Mouse (Mus musculus) lung, postnatal 4 days (tissue): ENCODE data around the gene Myo3b.
A peak's percentile ranks its signal among the peaks of the same experiment; 100 is the strongest.

ENCODE experiments used
- DNase-seq, 2 experiments: peaks; one replicate each; pipeline ENCODE4 v3.0.0; 2021

The Myo3b gene

DNA sequence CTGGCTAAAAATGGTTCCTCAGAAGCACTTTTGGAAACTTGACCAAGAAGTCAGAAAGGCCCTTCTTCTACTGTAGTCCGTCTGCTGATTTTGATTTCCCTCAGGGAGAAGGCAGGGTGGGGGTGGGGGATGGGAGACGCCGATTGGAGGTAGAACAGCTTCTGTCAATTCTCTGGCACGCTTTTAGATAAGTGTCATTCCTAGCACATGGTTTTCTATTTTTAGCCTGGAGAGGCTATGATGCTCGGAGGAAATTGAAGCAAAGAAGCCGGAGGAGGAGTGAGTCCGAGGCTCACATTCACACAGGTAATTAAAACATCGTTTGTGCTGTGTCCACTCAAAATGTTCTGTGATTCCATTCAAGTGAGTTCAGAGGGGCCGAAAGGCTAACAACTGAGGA, 276.2 kb downstream of the Myo3b start:
- no peak for DNase-seq

DNA sequence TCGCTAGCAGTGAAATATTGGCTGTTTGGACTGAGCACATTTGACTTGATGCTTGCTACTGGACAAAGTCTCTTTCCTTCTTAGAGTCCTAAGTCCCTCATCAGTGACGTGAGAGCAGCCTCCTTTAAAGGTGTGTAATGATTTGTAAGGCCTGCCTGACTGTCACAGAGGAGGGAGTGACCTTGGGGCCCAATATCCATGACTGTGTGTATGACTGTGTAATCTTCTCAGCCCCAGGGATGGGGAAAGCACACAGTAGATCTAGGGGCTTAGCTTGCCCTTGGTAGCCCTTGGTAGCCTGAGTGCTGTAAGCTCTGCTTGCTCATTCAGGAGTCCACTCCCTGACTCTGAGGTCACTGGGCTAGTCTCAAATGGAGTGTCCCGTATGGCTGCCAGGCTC, 276.8 kb downstream of the Myo3b start:
- DNase-seq: no peak

- no peak for DNase-seq
These were observed 278.9 kb downstream of the Myo3b start for GRCm38 (mm10) chr2:70317850-70318249.

GRCm38 (mm10) chr2:70318861-70319555, 280.1 kb downstream of the Myo3b start:
- DNase-seq: no peak

DNA sequence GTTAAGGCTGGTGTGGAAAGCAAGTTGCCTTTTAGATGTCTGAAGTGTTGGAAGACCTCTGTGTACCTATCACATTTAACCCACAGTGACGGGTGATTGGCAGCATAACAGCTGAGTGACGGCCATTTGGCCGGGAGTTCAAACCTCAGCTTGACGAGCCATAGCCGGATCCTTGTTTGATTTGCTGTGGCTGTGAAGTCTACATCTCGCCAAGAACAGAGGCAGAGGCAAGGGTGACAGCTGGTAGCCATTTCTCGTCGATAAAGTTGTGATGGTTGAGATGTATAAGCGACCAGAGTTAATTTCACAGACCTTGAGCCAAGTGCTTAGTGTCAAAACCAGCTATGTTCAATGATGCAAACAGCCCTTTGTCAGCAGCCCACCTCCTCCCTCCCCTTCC, 283.8 kb downstream of the Myo3b start:
- DNase-seq: no peak

DNA sequence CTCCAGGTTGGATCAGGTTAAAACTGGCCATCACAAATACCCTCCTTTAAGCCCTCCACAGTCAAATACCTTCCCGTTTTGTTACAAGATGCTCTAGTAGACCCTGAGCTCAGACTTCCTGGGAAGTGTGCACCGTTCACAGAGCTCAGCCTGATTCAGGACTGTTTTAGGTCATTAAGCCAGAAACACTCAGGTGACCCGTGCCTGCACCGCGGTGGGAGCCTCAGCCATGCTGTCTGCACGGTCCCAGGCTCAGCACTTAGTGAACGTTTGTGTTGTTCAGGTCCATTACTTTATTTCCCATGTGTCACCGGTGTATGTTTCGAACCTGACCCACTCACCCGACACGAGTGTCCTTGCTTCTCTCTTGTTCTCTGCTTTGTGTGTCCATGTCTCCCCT, 288.7 kb downstream of the Myo3b start:
- DNase-seq: no peak

GRCm38 (mm10) chr2:70332905-70333304, 294.0 kb downstream of the Myo3b start:
- no peak for DNase-seq

DNA sequence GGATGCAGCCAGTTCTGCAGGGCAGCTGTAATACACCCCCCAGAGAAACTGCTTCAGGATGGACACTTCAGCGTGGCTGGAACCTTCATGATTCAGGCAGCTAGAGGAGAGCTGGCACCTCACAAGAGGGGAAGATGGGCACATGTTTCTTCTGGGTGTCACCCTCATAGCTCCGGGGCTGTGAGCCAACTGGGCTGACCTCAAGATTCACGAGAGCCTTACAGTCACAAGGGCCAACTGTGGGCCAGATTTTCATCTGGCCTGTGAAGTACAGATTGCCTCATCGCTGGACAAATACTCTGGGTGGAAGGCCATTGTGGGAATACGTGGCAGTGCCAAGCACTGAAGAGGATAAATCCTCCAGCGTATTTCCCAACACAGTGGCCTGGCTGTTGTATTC, 294.6 kb downstream of the Myo3b start:
- peak; percentile 61 to 79 for DNase-seq

GRCm38 (mm10) chr2:70336551-70336950, 297.6 kb downstream of the Myo3b start:
- DNase-seq: no peak

- peak; percentile 76 to 91 for DNase-seq
These were observed 298.3 kb downstream of the Myo3b start for GRCm38 (mm10) chr2:70337208-70337611.

- peak; percentile 29 to 42 for DNase-seq
These were observed 298.9 kb downstream of the Myo3b start for GRCm38 (mm10) chr2:70337869-70338268.

- DNase-seq: no peak
These were observed 300.1 kb downstream of the Myo3b start for GRCm38 (mm10) chr2:70339061-70339460.

- DNase-seq: no peak
These were observed 300.6 kb downstream of the Myo3b start for GRCm38 (mm10) chr2:70339501-70339900.

- DNase-seq: no peak
These were observed 301.3 kb downstream of the Myo3b start for GRCm38 (mm10) chr2:70340224-70340623.

GRCm38 (mm10) chr2:70345126-70345525, 306.2 kb downstream of the Myo3b start:
- DNase-seq: no peak

- DNase-seq: no peak
These were observed 308.6 kb downstream of the Myo3b start for GRCm38 (mm10) chr2:70347511-70347910.

- no peak for DNase-seq
These were observed 310.0 kb downstream of the Myo3b start for GRCm38 (mm10) chr2:70348793-70349553.

GRCm38 (mm10) chr2:70352435-70353165, 313.7 kb downstream of the Myo3b start:
- DNase-seq: no peak

DNA sequence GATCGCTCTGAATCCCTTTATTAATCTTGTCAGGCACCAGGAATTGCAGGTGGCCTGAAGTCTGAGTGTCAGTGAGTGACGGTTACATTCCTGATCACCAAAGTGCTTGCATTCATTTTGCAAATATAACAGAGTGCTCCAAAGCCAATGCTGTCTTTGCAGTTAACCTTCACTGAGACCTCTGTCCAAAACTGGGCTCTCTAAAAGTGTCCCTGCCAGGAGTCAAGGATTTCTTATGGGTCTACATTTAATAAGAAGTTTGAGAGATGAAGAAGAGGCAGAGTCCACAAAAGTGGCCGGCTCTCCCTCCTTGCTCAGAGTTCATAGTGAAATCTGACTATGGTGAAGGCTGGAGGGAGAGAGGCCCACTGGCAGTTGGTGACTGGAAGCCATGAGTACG, 315.1 kb downstream of the Myo3b start:
- no peak for DNase-seq

- no peak for DNase-seq
These were observed 316.1 kb downstream of the Myo3b start for GRCm38 (mm10) chr2:70355026-70355425.

DNA sequence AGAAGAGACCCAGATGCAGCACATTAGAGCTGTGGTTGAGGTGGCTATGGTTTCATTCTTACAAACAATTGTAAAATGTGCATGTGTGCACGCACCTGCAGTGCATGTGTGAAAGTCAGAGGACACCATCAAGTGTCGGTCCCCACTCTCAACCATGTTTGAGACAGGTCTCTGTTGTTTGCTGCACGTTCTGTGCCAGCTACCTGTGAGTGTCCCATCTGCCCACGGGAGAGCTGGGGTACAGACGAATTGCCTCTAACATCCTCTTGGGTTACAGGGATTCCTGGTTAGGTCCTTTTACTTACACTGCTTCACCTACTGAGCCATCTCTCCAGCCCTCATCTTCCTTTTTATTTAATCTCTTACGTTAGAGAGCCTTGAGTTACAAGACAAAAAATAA, 330.5 kb downstream of the Myo3b start:
- DNase-seq: no peak

DNA sequence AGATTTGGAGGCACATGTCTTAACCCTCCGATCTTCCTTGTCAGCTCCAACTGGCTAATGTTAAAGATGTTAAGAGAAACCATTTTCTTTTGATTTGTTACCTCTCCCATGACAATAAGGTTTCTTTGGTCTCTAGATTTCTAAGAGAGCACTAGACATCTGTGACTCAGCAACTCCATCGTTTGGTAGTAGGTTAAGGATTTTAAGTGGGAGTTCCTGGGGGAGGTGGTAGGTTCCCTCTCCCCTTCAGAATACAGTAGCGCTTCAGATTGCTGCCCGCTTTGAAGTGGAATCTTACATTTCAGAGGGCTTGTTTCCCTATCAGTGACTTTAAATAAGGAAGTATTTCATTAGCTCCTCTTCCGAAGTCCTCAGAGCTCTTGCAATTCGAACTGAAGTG, 340.4 kb downstream of the Myo3b start:
- no peak for DNase-seq

DNA sequence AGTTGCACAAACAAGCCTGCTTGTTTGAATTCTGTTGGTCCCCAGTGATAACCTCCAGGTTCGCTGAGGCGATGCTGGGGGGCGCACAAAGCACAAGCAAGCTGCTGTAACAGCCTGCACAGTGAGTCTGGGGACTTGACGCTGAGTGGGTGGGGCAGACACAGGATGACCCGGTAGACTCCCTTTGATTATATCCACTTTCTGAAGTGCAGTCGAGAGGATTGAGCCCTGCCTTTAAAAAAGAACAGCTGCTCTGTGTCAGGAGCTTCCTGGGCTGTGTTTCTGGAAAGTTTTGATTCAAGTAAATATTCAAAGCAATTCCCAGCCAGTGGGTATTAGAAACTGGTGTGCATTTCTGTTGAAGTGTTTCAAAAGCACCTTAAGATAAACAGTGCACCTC, 341.0 kb downstream of the Myo3b start:
- peak in 1 of 2 experiments; percentile 21 for DNase-seq

DNA sequence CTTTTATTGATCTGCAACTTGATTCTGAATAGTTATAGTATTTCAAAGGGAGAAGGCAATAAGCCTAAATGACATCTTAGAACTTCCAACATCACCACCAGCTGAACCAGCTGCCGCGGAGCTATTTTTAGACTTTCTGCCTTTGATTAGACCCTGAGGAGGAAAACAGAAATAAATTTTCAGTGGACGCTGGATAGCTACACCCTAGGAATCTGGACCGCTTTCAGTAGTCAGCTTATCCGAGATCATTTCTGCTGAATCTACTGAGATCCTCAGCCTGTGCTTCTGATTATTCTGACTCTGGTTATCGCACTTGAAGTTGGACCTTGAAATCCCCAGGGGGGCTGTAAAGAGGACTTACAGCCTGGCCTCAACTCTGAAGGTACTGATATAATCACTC, 349.7 kb downstream of the Myo3b start:
- DNase-seq: no peak
